Mouse (Mus musculus) fat pad, adult 2 months (tissue): Measurements from ENCODE around the gene Ip6k2.

Experiments used
- DNase-seq: peaks from one replicate; pipeline ENCODE4 v3.0.0-alpha.2; 2011; ENCODE audit warnings: low read depth, low spot score; ENCODE audit errors: extremely low read depth

Ip6k2 gene

DNA sequence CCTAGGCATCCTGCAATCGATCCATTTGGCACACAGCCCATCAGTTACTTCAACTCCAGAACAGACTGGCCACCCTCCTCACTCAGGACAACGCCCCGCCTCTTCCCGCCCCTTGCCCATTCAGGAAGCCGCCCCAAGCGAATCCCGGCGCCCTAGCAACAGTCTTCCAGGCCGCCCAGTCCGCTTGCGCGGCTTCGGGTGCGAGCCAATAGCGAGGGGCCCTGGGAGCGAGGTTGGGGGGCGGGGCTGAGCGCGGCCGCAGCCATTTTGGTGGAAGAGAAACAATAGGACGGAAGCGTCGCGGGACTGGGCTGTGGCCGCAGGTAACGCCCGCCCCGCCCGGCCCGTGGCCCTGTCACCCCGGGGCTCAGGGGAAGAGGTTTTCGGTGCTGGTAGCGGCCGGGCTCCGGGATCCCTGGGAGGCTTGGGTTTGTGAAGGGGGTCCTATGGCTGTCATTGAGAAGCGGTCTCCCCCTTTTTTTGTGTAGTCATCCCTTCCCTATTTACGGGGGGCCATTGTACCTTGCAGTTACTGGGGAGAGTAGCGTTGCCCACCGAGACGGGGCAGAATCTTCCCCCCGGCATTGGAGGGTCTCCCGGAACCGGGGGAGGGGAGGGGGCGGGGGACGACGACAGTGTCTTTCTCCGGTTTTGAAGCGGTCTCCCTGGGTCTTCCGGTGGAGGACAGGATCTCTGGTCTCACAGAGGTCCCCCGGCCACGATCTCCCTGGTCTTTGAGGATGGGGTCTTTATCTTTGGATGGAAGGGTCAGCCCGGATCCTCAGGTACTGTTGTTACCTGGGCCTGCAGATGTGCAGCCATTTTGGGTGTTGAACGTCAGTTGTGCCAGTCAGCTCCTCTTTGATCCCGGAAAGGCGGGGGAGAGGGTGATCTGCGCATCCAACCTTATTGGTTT, at the start of gene Ip6k2:
Ip6k2 (plus strand) TSS at position 249 of the 916 bp plus-strand sequence.
- no peak for DNase-seq

DNA sequence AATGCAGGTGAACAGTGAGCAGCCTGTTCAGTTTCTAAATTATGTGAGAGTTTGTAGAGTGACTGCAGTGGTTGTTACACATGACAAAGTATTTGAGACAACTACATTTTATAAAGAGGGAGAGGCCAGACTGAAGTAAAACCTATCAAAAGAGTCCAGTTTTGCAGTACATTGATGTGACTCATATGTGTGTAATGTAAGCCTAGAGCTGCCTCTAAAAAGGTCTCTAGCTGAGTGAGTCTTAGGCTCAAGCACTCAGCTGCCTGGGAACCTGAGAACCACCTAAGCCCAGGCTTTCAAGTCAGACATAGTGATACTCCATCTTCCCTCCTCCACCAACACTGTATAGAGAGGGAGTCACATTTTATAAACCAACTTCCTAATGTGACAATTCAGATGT, 49.0 kb upstream of the Ip6k2 start:
- no peak for DNase-seq

DNA sequence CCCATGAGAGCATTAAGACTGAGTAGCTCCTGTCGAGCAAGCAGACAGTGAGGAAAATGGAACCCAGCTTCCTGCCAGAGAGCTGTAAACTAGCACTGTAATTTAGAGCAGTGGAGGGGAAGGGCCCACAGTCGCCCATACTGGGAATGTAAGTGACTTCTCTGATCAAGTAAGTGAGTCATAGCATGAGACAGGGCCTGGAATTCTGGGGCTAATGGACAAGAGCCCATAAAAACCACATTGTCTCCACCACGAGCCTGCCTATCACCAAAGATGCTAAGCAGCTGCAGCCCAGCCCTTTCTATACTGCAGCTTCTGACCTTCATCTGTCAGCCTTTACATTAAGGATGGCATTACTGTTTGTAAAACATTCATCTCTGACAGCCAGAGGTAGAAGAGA, 44.4 kb upstream of the Ip6k2 start:
- no peak for DNase-seq

DNA sequence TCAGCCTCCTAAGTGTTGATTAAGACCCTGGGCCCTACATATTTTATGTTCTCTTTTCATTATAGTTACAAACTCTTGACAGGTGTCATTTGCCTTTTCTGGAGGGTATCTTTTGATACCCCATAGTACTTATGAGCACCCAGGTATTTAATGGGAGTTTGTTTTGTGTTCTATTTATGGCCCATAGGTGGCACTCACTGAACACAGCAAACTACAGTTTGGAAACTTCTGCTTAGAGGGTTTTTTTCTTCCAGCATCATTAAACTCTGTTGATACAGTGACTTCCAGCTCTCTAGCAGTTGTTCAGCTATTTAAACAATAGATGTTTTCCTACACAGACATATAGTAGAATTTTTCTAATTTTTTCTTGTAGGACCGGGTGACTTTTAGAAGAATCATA, 43.5 kb upstream of the Ip6k2 start:
- no peak for DNase-seq

DNA sequence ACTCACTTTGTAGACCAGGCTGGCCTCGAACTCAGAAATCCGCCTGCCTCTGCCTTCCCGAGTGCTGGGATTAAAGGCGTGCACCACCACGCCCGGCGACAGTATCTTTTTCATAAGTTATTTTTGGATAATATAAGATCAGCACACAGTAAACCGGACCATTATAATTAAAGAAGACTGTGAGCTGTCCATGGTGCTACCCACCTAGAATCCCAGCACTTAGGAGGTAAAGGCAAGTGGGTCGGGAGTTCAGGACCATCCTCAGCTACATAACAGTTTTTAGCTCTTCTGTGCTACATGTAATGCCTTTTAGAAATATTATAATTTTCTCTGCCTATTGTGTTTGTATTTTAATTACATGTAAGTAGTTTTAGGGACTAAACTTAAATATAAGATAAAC, 41.5 kb upstream of the Ip6k2 start:
- DNase-seq, result no peak

DNA sequence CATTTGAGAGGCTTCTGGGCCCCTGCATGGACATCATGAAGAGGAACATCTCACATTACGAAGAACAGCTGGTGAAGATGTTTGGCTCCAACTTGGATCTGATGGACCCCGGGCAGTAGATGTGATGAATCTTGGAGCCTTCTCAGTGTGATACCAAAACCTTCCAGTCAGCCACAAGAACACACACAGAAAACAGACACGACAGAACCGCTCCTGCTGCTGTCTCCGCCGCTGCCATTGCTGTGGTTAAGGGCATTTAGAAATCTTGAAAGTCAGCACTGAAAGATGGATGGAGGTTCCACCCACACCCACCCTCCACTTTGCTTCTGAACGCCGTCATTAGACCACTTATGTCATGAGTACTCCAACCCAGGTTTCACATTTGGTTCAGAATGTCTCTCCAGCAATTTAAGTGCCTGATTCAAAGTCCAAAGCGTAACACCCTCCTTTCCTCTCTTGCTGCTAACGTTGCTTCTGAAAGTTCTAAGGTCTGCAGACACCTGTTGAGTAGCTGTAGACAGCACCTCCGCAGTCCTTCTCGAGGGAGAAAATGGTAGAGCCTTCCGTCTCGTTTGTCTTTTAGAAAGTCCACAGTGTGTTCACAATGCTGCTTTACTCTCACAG, 36.6 kb upstream of the Ip6k2 start:
- no peak for DNase-seq

DNA sequence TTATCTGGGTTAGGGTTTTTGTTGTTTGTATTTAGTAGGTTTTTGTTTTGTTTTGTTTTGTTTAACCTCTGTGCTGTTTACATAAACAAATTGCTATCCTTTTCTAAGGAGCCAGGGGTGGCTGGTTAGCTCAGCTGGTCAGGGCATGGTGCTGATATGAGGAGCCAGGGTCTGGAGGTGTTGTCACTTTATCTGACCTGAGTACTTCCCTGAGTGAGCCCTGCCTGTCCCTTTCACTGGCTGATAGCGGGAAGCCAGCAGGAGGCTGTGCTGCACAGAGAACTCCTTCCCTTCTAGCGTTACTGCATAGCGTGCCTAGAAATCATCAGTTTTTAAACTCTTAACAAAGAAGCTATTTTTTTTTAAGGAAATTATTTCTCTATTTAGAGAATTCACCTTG, 35.9 kb upstream of the Ip6k2 start:
- no peak for DNase-seq

DNA sequence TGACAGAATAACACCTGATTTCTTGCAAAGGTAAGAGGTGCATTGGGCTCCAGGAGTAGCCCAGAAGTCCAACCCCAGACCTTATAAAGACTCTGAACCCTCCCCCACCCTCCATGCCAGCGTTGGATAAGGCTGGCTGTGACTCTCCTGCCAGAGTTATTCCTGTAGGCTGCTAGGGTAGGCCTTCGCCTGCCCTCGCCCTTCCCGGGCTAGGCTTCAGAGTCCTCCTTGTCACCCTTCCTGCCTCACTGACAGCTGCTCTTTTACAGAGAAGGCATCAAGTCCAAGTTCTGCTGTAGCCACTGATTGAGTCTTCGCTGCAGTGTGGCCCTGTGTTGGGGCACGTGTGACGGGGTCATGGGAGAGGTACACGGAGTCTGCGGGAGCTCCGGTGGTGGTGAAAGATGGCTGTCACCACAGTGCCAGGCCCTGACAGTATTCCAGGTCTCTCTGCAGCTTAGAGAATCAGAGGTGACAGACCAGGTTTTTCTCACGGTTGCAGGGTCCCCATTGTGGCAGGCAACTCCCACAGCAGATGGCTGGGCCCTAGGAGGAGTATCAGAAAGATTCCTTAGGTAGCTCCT, 34.9 kb upstream of the Ip6k2 start:
- DNase-seq, result no peak

DNA sequence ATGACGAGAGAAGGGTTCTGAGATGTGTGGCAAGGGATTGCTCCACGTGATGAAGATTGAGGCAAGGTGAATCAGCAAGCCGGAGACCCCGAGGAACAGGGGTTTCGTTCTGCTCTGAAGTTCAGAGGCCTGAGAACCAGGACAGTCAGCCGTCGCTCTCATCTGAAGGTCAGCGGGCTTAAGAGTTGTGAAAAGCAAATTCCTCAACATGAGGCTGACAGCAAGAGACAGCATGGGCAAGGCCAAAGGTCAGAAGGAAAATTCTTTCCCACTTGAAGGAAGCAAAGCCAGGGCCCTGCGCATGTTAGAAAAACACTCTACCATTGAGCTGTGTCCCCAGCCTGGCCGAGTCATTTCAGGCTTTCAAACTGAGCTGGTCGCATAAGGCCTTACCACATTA, 33.0 kb upstream of the Ip6k2 start:
- no peak for DNase-seq

DNA sequence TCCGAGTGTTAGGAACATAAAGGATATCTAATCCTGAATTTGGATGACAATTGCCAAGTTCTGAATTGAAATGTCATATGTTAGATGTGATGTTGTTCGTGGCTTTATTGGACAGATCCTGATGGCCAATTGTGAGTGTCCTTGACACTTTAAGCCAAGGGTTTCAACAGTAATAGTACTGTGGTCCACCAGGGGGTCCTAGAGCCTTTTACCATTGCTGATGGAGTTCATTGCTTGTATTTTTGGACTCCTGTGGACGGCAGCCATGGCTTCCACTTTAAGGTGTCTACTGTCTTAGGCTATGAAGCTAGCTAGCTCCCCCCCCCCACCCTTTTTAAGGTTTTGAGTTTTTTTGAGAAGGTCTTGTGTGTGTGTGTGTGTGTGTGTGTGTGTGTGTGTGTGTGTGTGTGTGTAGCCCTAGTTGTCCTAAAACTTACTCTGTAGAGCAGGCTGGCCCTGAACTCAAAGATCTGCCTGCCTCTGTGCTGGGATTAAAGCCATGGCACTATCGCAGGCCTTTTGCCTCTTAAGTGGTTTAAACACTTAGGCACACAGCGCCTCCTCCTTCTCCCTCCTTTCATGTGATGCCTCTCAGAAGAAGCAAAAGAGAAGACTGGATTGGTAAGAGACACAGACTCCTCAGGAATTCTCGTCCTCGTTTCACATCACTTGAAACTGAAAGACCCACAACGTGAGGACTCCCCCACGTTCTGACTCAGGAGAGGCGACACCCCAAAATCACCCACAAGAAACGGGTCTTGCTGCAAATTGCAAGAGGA, 31.3 kb upstream of the Ip6k2 start:
- DNase-seq, result no peak

DNA sequence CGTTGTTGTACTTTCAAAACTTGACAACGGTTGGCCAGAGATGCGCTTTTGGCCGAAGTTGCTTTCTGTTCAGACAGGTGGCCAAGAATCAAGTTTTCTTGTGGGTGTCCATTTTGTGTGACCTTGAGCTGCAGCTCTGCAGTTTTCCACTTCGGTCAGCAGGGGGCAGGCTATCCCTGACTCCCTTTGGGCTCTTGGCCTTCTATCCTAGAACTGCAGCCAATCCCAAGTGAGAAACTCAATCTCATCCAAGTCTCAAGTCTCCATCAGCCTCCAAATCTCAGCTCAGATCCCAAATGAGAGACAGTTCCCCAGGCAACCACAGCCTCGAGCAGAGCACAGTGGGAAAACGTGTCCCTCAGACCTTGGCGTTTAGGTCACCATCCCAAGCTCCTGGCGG, 30.3 kb upstream of the Ip6k2 start:
- DNase-seq, result no peak

DNA sequence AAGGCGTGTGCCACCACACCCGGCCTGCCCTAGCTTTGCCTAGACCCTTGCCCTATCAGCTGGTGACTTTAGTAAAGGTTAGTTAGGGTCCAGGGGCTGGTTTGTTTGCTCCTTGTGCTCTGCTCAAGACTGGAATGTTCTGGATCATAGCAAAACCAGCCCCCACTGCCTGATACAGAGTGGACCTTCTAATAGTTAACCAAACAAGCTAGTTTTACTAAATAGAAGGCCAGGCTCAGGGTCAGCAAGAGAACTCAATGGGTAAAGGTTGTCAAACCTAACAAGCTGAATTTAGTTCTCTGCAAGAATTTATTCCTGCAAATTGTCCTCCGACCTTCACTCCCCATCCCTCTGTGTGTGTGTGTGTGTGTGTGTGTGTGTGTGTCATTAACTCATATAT, 29.6 kb upstream of the Ip6k2 start:
- no peak for DNase-seq

DNA sequence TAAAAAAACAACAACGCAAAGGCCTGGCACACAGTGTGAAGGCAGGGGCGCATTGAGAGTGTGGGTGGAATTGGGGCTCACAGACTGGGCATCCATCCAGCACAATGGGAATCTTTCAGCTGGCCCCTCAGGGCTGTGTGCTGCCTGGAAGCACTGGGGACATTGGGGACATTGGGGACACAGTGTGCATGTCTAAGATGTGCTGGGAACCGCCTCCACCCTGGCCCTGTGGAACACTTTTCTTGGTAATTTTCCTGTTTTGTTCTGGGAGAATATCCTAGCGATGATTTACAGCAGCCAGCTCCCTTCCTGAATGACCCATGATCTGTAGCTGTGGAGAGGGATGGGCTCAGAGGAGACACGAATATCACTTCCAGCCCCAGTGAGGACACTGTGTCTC, 29.2 kb upstream of the Ip6k2 start:
- DNase-seq, result no peak

DNA sequence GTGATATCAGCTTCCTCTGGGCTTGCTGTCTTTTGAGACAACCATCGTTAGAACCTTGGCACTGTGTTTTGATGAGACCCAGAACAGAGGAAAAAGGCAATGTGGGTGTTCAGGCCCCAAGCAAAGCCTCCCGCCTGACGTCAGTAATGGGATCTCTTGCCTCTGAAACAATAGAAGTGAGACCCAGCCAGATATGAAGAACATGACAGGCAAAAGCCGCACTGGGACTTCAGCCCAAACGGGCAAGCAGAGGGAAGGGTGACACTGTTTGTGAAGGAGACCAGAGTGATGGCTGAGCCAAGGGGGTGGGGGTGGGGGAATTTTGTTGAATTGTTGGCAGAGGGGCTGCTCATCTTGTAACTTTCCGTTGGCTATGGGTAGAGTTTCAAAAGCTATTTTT, 26.2 kb upstream of the Ip6k2 start:
- no peak for DNase-seq

DNA sequence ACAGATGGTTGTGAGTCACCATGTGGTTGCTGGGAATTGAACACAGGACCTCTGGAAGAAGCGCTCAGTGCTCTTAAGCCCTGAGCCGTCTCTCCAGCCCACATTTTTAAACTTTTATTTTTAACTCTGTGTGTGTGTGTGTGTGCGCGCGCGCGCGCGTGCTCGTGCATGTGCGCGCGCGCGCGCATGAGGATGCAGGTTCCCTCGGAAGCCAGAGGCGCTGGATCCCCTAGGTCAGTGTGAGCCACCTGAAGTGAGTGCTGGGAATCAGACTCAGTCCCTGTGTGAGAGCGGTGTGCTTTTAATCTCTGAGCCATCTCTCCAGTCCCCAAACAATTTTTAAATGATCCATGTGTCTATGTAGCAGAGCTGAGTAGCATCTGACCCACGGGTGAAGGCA, 24.5 kb upstream of the Ip6k2 start:
- DNase-seq, result no peak

DNA sequence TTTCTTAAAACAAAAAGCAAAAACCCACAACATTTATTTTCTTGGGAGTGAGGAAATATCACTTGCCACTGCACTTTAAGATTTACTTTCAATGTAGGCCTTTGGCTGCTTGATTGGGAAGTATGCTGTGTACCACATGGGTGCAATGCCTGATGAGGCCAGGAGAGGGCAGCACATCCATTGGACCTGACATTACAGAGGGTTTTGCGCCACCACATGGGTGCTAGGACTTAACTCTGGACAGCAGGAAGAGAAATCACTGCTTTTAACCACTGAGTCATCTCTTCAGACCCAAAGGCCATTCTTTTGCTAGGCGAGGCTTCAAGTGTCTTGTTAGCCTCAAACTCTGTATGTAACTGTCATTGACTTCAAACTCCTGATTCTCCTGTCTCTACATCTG, 23.8 kb upstream of the Ip6k2 start:
- DNase-seq, result no peak

DNA sequence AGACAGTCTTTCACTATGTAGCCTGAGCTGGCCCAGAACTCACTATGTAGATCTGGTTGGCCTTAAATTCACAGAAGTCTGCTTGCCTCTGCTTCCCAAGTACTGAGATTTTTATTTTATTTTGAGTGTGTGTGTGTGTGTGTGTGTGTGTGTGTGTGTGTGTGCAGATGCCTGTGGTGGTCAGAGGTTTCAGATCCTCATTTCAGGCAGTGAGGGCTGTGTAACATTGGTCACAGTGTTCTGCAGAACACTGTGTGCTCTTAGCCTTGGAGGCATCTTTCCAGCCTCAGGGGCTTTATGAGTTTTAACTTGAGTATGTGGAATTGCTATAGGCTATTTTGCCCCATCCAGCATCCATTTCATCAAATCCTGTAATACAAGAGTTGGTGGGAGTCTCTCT, 22.0 kb upstream of the Ip6k2 start:
- DNase-seq, result no peak

DNA sequence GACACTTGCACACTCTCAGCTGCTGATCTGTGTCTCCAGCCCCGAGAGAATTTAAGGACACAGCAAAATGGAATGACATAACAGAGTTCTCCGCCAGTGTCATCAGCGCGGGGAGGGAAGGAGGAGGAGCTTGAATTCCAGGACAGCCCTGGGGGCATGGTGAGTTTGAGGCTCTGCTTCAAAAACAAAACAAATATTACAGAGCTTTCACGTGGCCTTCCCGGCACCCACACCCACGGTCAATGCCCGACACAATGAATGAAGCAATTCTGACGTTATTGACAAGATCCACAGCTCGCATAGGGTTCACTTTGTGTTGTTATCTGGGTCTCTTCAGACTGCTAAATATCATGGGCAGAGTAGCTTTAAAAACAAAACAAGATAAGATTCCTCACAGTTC, 18.6 kb upstream of the Ip6k2 start:
- no peak for DNase-seq

DNA sequence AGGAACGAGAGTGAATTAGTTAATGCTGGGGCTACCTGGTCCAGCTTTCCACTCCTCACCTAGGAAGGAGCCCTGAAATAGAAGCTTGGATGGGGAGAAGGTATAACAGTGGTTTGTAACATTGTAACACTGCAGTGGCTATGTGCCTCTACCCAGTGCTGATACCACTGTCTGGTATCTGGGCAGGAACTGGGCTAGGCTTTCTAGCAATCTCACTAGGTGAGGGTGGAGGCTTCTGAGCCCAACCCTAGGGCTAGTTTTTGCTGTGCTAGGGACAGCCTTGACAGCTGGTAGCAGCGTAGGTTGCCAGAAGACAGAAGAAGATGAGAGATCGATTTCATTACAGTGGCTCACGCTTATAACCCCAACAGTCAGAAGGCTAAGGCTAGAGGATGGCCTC, 7.0 kb upstream of the Ip6k2 start:
- no peak for DNase-seq

DNA sequence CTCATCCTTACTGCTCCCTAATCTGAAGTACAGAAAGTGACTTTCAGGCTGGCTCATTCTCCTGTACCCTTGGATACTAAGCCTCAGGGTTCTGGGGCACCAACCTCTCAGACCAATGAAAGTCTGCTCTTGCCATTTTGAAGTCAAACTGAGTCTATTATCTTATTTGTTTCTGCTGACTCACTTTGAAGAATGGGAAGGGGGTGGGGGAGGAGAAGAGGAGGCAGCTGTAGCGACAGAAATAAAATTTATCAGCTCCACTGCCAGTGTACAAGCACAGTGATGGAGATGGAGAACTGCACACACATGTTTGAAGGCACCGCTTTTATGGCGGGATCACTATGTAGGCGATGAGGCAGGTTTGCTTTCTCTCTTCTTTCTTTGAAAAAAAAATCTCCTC, 6.3 kb upstream of the Ip6k2 start:
- DNase-seq, result no peak

DNA sequence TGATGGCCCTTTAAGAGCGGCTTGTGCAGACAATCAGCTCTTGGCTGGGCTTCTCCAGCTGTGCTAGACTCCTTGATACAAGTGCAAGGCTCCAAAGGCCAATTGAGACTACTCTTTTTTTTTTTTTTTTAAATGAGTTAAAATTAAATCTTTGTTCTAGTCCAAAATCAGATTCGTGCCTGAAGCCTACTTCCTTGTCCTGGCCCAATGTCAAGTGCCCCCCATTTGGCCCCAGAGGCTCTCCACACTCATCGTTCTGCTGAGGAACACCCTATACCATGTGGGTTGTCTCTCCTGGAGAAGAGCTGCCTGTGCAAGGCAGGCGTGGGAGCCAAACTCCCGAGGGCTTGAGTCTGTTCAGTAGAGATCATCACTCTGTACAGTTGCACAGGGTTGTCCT, 2.6 kb upstream of the Ip6k2 start:
- DNase-seq, result no peak

DNA sequence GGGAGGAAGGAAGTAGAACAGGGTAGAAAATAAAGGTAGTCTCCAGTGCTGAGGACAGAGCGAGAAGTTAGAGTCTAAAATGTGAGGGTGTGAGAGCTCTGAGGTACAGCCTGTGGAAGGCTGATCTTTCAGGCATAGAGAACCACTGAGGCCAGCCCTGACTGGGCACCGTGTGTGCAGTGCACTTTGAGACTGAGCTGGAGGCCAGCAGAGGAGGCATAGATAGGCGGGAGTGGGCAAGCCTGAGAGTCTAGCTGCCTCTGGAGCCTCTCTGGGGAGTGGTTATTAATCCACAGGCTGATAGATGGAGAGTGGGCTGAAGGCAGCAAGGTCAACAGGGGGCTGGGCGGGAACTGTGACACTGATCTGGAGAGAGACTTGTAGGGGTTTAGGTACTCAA, 1.7 kb upstream of the Ip6k2 start:
- DNase-seq, result no peak
